Mouse (Mus musculus): ENCODE data around the gene Ankrd34a. TPM values are rescaled to one million over a fixed set of nuclear protein-coding genes. Genes with fewer than 3 reads are reported as not detected.

Gene Ankrd34a
- polyA plus RNA-seq, 1 experiment from 2014 or later = 6.7 TPM

- Histone ChIP-seq H3K4me1 (replicated peaks) (peaks cover 39% of the 10 kb centered on the region), H3K27me3 (no peaks in the 10 kb centered on the region), H3K27ac (peak overlapping the region; percentile 97), H3K4me3 (peak overlapping the region; percentile 73), H3K36me3 (peaks cover 20% of the 10 kb centered on the region), H3K9ac (peak overlapping the region; percentile 67), H3K9me3 (replicated peaks) (no peaks in the 10 kb centered on the region), H3K4me2 (peak overlapping the region; percentile 79)
- WGBS = 2% methylated on average over 22 of the region's 22 CpGs
- no peak for ATAC-seq (replicated peaks; ENCODE audit: insufficient number of reproducible peaks, insufficient read depth, low FRiP score, low read depth)
Observed at GRCm38 (mm10) chr3:96556651-96557635, 39.5 kb upstream of the Ankrd34a start.

- under 1% methylated on average over 26 of the region's 26 CpGs for WGBS
- Histone ChIP-seq H3K36me3 (peaks cover 20% of the 10 kb centered on the region), H3K27ac (peak within 1 kb of the TSS; percentile 97), H3K4me2 (peak within 1 kb of the TSS; percentile 79), H3K4me3 (peak within 1 kb of the TSS; percentile 73), H3K4me1 (replicated peaks) (peaks cover 40% of the 10 kb centered on the region), H3K9me3 (replicated peaks) (no peaks in the 10 kb centered on the region), H3K27me3 (no peaks in the 10 kb centered on the region), H3K9ac (peak within 1 kb of the TSS; percentile 90)
- peak; percentile 96 for ATAC-seq (replicated peaks; ENCODE audit: insufficient number of reproducible peaks, insufficient read depth, low FRiP score, low read depth)
Observed at GRCm38 (mm10) chr3:96557694-96558093, 38.7 kb upstream of the Ankrd34a start, which contains the start of gene Txnip. Gene Txnip, plus strand, starts transcription at chr3:96557957.

- H3K4me1 ChIP-seq (replicated peaks) = peaks cover 40% of the 10 kb centered on the region
- H3K36me3 ChIP-seq = peaks cover 20% of the 10 kb centered on the region
- ATAC-seq (replicated peaks; ENCODE audit: insufficient number of reproducible peaks, insufficient read depth, low FRiP score, low read depth) = no peak
- peak overlapping the region; percentile 90 for H3K9ac ChIP-seq
- peak overlapping the region; percentile 73 for H3K4me3 ChIP-seq
- peak overlapping the region; percentile 66 for H3K4me2 ChIP-seq
- WGBS = under 1% methylated on average over 17 of the region's 17 CpGs
- H3K27ac ChIP-seq = peak overlapping the region; percentile 96
- H3K9me3 ChIP-seq (replicated peaks) = no peaks in the 10 kb centered on the region
- no peaks in the 10 kb centered on the region for H3K27me3 ChIP-seq
Observed at GRCm38 (mm10) chr3:96558159-96558558, 38.3 kb upstream of the Ankrd34a start.

- 10% methylated on average over 10 of the region's 10 CpGs for WGBS
- no peaks in the 10 kb centered on the region for H3K9me3 ChIP-seq (replicated peaks)
- ATAC-seq (replicated peaks; ENCODE audit: insufficient number of reproducible peaks, insufficient read depth, low FRiP score, low read depth) = no peak
- peak overlapping the region; percentile 66 for H3K4me2 ChIP-seq
- peak overlapping the region; percentile 73 for H3K4me3 ChIP-seq
- peaks cover 20% of the 10 kb centered on the region for H3K36me3 ChIP-seq
- no peaks in the 10 kb centered on the region for H3K27me3 ChIP-seq
- peak overlapping the region; percentile 96 for H3K27ac ChIP-seq
- peak overlapping the region; percentile 90 for H3K9ac ChIP-seq
- H3K4me1 ChIP-seq (replicated peaks) = peaks cover 40% of the 10 kb centered on the region
Observed at GRCm38 (mm10) chr3:96558668-96559196, 37.7 kb upstream of the Ankrd34a start.

GRCm38 (mm10) chr3:96559398-96559910 is 37.0 kb upstream of the Ankrd34a start:
- Histone ChIP-seq H3K9me3 (replicated peaks) (no peaks in the 10 kb centered on the region), H3K27ac (peak overlapping the region; percentile 96), H3K4me1 (replicated peaks) (peaks cover 40% of the 10 kb centered on the region), H3K4me3 (peak overlapping the region; percentile 73), H3K27me3 (no peaks in the 10 kb centered on the region), H3K36me3 (peaks cover 20% of the 10 kb centered on the region), H3K4me2 (peak overlapping the region; percentile 66), H3K9ac (peak overlapping the region; percentile 90)
- no peak for ATAC-seq (replicated peaks; ENCODE audit: insufficient number of reproducible peaks, insufficient read depth, low FRiP score, low read depth)
- WGBS = 24% methylated on average over 12 of the region's 12 CpGs

GRCm38 (mm10) chr3:96559911-96560850 is 36.3 kb upstream of the Ankrd34a start:
- Histone ChIP-seq H3K9ac (peak overlapping the region; percentile 90), H3K4me1 (replicated peaks) (peaks cover 37% of the 10 kb centered on the region), H3K4me2 (peak overlapping the region; percentile 66), H3K36me3 (peaks cover 20% of the 10 kb centered on the region), H3K9me3 (replicated peaks) (no peaks in the 10 kb centered on the region), H3K4me3 (peak overlapping the region; percentile 73), H3K27me3 (no peaks in the 10 kb centered on the region), H3K27ac (peak overlapping the region; percentile 96)
- WGBS = 36% methylated on average over 23 of the region's 23 CpGs
- no peak for ATAC-seq (replicated peaks; ENCODE audit: insufficient number of reproducible peaks, insufficient read depth, low FRiP score, low read depth)

GRCm38 (mm10) chr3:96560881-96561668 is 35.4 kb upstream of the Ankrd34a start:
- Histone ChIP-seq H3K4me2 (peak overlapping the region; percentile 66), H3K36me3 (peaks cover 20% of the 10 kb centered on the region), H3K27ac (peak overlapping the region; percentile 96), H3K27me3 (no peaks in the 10 kb centered on the region), H3K4me3 (peak overlapping the region; percentile 73), H3K9me3 (replicated peaks) (no peaks in the 10 kb centered on the region), H3K9ac (peak overlapping the region; percentile 90), H3K4me1 (replicated peaks) (peaks cover 28% of the 10 kb centered on the region)
- no peak for ATAC-seq (replicated peaks; ENCODE audit: insufficient number of reproducible peaks, insufficient read depth, low FRiP score, low read depth)
- WGBS = 56% methylated on average over 9 of the region's 9 CpGs

GRCm38 (mm10) chr3:96561946-96562681 is 34.3 kb upstream of the Ankrd34a start:
- H3K36me3 ChIP-seq = peaks cover 20% of the 10 kb centered on the region
- no peaks in the 10 kb centered on the region for H3K9me3 ChIP-seq (replicated peaks)
- peak overlapping the region; percentile 73 for H3K4me3 ChIP-seq
- H3K4me2 ChIP-seq = peak overlapping the region; percentile 66
- H3K27me3 ChIP-seq = no peaks in the 10 kb centered on the region
- H3K27ac ChIP-seq = peak overlapping the region; percentile 96
- no peak for ATAC-seq (replicated peaks; ENCODE audit: insufficient number of reproducible peaks, insufficient read depth, low FRiP score, low read depth)
- peak overlapping the region; percentile 36 for H3K9ac ChIP-seq
- H3K4me1 ChIP-seq (replicated peaks) = peaks cover 30% of the 10 kb centered on the region
- WGBS = 33% methylated on average over 10 of the region's 10 CpGs

- H3K27me3 ChIP-seq = no peaks in the 10 kb centered on the region
Observed at GRCm38 (mm10) chr3:96563267-96563666, 33.2 kb upstream of the Ankrd34a start.

More at GRCm38 (mm10) chr3:96563267-96563666, 33.2 kb upstream of the Ankrd34a start:
- no peak for ATAC-seq (replicated peaks; ENCODE audit: insufficient number of reproducible peaks, insufficient read depth, low FRiP score, low read depth)
- Histone ChIP-seq H3K4me2 (no peak overlapping the region), H3K9ac (no peak overlapping the region), H3K4me1 (replicated peaks) (peaks cover 30% of the 10 kb centered on the region), H3K9me3 (replicated peaks) (no peaks in the 10 kb centered on the region), H3K27ac (peak overlapping the region; percentile 96), H3K36me3 (peaks cover 20% of the 10 kb centered on the region), H3K4me3 (no peak overlapping the region)
- WGBS = 82% methylated on average over 8 of the region's 8 CpGs

Data from heart, embryonic 15.5 days (tissue).